Mouse (Mus musculus) CD8-positive naive resting alpha-beta T cell, adult 57 days (primary cell): Measurements from ENCODE around the gene Msx1. TPM values are rescaled to one million over a fixed set of nuclear protein-coding genes. Genes with fewer than 3 reads are reported as not detected.

ENCODE experiments used
- total RNA-seq: library from RNA; stranded (reverse); gene quantifications from one replicate; pipeline ENCODE4 v1.2.4, GENCODE M21; 2023

The Msx1 gene
- total RNA-seq: not detected

GRCm38 (mm10) chr5:37824461-37824795 lies at the start of gene Msx1:
Msx1 (minus strand) TSS chr5:37824583.

Other genes with a start within 250 kb of the Msx1 start
- not detected for gene Stk32b, start 107.4 kb downstream of the Msx1 start, total RNA-seq
- not detected for gene Cytl1, start 89.1 kb downstream of the Msx1 start, total RNA-seq
- gene Stx18, start 214.2 kb upstream of the Msx1 start, total RNA-seq: 24.7 TPM